Mouse (Mus musculus): ENCODE results near the gene Cdip1. TPM values are rescaled to one million over a fixed set of nuclear protein-coding genes. Genes with fewer than 3 reads are reported as not detected.
A peak's percentile ranks its signal among the peaks of the same experiment; 100 is the strongest.

The Cdip1 gene
- total and polyA plus RNA-seq, 3 experiments, result 105 to 500 (median 130) TPM

DNA sequence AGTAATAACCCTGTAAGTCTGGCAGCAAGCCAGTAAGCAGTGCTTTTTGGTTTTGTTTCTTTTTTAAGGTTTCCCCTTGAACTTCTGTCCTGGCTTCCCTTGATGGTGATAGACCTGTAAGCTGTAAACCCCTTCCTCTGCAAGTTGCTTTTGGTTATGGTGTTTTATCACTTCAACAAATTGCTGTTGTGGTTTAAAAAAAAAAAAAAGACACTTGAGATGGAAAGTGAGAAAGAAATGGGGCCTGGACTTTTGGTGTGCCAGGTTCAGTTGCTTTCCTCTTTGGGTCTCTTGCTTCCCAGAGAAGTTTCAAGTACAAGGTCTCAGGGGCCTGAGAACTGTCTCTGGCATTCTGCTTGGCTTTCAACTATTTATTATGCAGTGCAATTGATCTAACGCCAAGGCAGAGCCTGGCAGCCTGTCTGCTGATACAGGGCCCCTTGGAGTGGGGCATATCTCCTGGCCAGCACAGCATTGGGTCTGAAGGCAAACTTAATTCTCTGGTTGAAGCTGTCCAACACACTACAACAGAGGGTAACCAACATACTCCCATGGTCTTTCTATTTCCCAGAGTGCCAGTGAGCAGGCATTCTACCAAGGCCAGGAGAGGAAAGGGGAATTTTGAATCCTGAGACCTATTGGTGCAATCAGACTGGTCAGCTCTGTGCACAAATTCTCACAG is 16.7 kb downstream of the Cdip1 start:
- DNase-seq, result peak; percentile 68

DNA sequence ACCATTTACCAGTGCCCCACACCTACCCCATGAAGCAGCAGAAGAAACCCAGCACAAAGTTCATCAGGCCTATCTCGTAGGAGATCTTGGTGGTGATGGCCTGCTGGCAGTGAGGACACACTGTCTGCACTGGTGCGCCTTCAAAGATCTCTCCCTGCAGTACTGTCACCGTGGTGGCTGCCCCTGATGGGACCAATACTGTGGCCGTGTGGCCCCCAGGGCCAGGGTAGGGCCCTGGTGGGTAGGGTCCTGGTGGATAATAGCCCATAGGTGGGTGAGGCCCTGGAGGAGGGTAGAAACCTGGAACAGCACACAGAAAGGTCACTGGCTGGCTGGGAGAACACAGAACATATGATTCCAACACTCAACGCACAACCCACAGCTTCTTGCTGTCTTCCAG is 21.4 kb downstream of the Cdip1 start:
- no peak for DNase-seq

DNA sequence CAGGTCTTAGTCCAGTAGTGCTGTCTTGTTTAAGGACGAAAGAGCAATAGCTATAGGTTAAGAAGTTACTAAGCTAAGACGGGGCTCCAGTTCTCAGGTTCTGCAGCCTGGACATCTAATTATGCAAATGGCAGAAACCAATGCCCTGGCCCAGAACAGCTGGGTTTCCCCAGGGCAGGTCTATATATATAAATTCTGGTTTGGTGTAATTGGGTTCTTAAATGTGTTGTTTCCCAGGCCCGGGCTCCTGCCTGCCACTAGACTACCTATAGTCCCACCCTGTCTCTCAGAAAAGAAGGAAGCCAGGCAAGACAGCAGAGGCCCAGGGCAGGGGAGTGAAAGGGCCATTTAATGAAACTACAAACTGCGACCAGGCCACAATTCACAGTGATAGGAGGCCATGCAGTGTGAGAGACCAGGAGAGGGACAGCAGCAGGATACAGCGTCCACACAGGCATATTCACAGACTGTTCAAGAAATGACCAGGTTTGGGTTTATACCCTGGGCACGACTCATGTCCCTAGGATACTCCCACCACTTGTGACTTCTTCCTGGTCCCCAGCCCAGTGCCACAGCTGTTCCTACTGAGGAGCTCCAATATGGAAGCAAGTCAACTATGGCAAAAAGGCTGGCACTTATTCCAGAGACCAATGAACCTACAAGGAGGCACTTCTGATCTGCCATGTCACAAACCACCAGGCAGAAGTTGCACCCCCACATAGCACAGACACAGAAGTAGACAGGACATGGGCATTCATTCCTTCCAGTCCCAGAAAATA is 22.9 kb downstream of the Cdip1 start:
- DNase-seq, result no peak

DNA sequence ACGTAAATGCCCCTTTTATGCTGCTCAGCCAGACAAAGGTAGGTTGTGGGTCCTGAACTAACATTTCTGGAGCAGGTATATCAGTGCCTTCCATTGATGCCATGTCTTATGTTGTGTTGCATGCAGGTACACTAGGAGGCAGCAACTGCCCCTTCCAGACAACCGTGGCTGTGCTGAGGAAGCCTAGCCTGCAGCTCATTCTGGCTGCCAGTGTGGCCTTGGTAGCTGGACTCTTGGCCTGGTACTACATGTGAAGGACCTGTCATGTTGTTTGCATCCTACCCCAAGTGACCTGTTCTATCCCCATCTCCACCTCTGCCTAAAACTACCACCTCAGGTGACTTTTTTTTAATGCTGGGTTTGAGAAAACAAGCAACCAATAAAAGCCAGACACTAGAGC is 24.2 kb downstream of the Cdip1 start:
- no peak for DNase-seq

DNA sequence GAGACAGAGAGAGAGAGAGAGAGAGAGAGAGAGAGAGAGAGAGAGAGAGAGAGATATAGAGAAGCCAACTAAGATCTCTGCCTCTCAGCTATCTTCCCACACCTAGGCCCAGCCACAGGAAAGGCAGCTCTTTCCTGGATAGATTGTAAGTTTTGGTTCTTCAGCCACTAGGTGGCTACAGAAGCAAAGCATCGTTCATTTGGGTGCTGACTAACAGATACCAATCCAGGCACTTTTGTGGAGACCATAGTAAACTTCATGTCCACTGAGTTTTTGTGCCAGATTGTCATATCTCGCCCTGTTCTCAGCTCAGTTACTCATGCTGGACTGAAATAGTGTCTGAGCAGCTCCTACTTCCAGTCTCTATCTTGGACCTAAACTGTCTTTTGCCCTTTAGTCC is 26.8 kb downstream of the Cdip1 start:
- DNase-seq, result peak; percentile 56

DNA sequence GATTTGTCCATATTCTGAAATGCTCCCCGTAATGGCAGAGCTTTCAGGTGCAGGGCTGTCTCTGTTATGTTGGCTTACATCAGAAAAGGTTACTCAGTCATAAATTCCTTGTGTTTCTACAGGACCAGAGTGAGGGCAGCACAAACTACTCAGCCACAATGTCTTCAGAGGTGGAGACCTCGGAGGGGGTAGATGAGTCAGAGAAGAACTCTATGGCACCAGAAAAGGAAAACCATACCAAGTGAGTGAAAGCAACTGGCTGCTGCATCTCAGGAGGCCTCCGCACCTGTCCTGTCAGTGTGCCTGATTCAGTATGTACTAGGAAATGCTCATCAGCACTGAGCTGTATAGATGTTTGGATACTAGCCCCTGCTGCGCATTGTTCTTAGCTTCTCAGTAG is 27.7 kb downstream of the Cdip1 start:
- DNase-seq, result no peak

DNA sequence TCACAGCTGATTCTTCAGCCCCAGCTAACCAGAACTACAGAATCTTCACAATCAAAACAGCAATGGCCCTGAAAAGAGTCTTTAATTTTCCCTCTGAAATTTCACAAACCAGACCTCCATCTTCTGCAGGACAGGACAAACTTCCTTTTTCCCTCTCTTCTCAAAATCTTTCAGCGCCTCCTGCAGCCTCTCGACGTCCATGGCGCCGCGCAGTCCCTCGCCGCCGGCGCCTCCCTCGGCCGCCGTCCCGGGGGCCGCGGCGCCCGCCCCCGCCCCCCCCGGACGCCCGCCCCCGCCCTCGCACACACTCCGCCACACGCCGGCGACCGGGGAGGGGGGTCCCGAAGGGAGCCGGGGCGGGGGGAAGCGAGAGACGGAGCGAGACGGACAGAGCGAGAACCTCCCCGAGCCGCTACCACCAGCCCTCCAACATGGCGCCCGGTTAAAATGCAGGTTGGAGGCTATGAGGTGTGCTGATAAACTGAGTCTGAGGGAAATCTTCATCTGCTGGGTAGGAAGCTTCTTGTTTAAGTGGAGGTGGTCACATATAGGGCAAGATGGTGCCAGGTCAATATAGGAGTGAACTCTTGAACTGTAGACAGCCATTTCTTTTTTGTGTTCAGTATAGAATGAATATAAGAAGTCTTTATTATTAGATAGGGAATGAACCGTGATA is 33.3 kb downstream of the Cdip1 start:
- DNase-seq, result peak; percentile 44

DNA sequence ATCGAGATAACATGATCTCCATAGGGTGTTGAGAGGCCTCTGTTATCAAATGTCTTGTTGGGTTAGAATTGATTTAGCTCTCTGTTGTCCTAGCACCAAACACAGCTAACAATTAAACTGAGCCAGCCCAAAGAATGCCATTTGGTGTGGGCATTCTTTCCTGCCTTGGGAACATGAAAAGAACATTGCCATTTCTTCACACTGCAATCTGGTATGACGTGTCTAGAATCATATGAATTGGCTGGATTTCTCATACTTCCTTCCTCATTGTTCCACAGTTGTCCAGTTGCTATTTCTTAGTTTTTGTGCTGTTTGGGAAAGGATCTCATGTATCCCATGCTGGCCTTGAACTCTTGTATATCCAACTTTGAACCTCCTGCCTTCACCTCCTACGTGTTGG is 36.0 kb downstream of the Cdip1 start:
- no peak for DNase-seq

DNA sequence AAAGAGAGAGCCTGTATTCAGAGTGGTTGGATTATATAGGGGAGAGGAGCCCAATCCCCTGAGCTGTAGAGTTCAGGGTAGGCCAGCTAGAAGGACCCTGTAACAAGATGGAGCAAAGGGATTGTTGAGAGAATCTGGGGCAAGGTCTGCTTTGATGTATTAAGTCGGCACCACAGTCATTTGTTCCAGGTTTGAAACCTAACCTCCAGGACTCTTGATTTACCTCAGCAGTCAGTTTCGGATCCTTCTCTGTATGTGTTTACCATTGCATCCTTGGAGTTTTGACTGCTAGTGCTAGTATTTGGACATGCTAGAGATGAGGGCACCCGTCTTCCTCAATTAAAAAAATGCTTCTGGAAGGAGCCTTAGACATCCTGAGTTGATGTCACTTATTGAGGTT is 37.9 kb downstream of the Cdip1 start:
- DNase-seq, result no peak

DNA sequence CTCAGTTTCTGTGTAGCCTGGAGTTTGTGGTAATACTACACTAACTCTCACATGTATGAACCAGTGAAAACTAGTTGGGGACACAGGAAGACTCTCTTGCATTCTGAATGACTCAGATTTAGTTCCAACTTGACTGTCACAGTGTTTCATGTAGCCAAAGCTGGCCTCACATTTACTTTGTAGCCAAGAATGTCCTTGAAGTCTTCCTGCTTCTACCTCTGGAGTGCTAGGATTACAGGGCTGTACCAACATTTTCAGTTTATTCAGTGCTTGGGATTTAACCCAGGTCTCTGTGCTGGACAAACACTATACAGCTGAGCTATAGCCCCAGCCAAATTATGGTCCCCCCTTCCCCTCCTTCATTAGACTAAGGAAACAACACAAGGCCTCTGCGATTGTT is 47.9 kb downstream of the Cdip1 start:
- DNase-seq, result no peak

DNA sequence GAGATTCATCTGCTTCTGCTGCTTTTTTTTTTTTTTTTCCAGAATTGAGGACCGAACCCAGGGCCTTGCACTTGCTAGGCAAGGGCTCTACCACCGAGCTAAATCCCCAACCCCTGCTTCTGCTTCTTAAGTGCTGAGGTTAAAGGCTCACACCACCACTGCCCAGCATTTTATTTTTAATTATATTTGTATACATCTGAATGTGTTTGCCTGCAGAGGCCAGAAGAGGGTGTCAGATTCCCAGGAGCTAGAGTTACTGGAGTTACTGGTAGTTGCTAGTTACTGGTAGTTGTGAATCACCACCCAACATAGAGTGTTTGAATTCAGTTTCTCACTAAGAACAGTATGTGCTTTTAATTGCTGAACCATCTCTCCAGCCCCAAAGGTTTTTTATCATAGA is 50.1 kb downstream of the Cdip1 start:
- DNase-seq, result no peak

DNA sequence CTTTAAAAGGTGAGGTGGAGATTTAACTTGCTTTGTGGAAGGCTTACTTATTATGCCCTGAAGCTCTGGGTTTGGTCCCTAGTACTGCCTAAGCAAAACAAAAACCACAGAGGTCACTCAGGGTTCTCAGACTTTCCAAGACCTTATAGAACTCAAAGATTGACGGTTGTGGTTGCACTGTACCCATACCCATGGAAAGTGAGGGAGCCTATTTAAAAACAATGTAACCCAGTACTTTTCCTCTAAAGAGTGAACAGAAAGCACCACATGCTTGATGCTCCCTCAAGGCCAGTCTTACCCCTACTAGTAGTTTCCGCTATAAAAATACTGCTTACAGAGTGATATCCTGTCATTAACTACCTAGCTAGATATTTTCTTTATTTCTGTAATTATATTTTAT is 53.8 kb downstream of the Cdip1 start:
- DNase-seq, result no peak

DNA sequence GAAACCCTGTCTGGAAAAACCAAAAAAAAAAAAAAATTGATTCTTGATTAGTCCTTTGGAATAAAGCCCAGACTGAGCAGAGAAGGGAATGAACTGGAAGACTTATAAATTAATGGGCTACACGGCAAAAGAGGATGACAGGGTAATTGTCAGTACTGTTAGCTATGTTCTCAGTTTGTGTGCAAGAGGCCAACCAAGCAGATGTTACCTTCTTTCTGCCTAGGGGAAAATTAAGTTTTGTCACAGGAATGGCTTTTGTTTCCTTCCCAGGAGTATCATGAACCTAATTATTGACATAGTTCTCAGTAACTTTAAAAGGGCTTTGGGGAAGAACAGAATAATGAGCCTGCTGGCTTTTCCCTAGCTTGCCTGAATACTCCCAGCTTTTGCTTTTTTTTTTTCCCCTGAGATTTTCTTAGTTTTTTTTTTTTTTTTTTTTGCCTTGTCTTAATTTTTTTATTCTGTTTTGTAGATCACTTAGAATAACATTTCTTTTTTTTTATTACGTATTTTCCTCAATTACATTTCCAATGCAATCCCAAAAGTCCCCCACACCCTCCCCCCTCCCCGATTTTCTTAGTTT is 59.2 kb downstream of the Cdip1 start:
- DNase-seq, result no peak

DNA sequence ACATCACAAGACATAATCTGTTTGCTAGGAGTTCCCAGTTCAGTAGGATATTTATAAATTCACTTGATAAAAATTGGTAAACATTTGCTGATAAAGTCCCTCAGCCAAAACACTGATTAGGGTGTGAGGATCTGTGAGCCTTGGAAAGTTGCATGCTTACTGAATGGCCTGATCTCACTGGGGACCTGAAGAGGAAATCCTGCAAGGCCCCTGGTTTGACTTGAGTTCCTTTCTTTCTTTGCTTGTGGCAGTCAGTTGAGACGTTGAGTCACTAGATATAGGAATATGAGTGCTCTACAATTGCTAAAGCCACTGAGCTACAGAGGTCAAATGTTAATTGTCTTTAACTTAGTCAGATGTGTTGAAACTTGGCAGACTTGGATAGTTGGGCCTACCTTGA is 62.1 kb downstream of the Cdip1 start:
- peak; percentile 47 for DNase-seq

DNA sequence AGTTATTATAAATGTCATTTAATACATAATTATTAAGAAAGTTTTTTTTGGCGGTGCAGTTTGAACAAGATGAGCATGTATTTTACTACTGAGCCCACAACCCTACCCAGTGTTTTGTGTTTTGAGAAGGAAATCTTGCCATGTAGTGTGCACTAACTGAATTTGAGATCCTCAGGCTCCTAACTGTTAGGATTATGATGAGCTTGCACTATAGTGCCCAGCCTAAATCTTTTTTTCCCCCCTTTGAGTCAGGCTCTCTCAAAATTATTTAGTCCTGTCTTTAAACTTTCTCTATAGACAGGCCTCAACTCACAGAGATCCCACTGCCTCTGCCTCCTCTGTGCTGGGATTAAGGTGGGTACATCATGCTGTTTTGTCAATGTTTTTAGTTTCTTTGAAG is 62.6 kb downstream of the Cdip1 start:
- no peak for DNase-seq

DNA sequence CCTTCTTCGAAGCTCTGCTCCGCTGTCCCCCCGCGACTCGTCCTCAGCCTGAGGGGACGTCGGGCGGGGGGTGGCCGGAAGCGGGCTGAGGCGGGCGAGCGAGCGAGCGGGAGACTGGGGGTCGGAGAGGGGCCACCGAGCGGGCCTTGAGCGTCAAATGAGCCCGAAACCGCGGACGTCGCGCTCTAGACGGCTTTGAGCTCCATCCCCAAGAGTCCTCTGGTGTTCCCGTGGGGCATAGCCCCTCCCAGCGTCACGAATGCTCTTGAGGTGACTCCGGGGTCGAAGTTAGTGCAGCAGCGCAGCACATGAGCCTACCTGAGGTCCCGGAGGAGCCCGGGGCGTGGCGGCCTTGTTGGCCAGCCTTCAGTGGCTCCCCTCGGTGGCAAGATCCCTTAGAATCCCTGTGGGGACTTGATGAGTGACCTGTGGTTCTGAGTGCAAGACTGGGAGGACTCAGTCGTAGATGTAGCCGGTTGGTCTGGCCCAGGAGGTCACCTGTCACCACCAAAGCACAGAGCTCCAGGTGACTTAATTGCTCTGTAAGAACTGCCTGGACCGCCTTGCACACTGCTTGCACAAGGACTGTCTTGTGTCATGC is 63.5 kb downstream of the Cdip1 start:
- DNase-seq, result peak; percentile 70

DNA sequence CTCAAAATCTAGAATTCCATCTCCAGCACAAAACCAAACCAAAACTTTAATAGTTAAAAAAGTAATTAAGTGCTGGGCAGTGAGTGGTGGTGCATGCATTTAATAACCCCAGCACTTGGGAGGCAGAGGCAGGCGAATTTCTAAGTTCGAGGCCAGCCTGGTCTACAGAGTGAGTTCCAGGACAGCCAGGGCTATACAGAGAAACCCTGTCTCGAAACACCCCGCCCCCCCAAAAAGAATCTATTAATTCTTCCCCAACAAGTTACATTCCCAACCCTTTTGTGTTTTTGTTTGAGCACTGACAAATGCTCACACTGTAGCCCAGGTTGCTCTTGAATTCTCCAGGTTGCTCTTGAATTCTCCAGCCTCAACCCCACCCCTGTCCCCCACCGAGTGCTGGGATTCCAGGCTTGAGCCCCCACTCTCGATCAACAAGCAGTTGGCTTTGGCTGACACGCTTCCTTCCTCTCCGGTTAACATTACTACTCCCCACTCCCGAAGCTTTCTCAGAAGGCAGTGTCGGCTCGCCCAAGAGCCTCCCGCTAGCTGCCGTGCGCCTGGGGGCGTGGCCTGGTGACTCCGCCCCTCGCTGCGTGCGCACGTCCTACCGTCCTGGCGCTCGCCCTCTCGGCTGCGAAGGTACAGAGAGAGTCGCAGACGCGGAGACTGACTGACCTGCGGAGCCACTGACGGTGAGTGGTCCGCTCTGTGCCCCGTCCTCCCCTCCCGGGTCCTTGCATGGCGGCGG is 64.1 kb downstream of the Cdip1 start, which contains the start of gene Hmox2:
Gene Hmox2, plus strand, starts transcription at position 582 of the 748 bp plus-strand sequence.
- DNase-seq, result peak; percentile 97

DNA sequence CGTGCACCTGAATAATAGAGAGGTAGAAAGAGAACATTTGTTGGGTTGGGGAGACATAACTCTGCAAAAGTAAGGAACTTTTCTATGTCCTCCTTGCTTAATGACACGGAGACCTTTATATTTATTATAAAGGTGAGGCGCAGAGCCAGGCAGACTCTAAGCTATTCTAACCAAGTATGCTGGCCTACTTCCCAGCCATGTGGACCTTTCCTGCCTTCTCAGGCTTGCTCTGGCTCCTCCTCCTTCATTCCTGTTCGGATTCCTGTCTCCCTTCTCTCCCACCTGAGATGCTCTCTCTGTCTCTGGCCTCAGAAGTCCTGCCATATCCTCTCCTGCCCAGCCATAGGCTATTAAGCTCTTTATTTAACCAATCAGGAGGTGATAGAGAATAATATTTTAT is 64.8 kb downstream of the Cdip1 start:
- no peak for DNase-seq

DNA sequence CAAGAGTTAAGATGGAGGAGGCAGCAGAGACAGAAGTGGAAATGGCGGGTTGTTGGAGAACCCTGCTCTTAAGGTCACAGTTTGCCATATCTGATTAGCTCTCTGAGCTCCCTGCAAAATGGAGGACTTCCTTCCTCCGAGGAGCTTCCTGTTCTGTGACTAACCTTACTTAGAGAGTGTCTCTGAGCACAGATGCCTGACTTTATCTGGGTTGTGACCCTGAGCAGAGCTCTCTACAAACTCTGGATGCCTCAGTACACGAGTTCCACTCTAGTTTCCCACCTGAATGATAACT is 67.2 kb downstream of the Cdip1 start:
- DNase-seq, result no peak

DNA sequence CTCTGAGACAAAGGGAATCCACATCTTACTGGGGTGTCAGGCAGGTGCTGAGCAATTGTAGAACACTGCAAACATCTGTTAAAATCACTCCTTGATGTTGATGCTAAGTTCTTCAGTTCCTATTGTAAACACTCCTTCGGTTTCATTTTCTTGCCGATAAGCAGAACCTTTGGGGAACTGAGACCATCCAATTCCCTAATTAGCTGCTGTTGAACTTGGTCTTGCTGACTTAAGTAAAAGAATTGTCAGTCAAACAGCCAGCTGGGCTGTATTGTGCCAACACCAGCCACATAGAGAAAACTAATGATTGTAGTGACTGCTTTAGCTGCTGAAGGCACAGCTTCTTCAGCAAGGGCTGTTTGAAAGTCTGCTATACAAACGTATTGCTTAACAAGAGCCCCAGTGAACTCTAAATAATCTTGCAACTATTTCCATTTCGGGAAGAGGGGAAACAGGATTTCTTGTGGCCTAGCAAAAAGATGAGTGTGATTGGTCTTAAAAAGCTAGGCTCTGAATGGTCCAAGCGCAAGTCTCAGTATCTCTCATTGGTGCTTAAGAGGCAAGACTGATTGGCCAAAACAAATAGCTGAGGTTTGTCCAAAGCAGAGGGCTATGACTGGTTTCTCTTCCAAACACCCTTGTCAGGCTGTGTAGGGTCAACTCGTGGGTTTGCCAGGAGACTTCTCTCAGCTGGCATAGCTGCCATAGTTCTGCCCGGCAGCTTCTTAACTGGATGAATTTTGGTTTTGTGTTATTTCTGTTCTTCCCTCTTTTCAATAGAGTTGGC is 67.8 kb downstream of the Cdip1 start:
- DNase-seq, result no peak

Measured in adrenal gland, adult 2 months (tissue).